Mouse (Mus musculus) thymus, adult 2 months (tissue): Measurements from ENCODE around the gene Mfsd13b. TPM values are rescaled to one million over a fixed set of nuclear protein-coding genes. Genes with fewer than 3 reads are reported as not detected.
A peak's percentile ranks its signal among the peaks of the same experiment; 100 is the strongest.

Experiments used
- DNase-seq: peaks from one replicate; pipeline ENCODE4 v3.0.0; 2021
- H3K27ac ChIP-seq: fragments of 200-500 bp; 2 replicates; pipeline ENCODE4 v1.5.1; 2012; ENCODE audit warnings: low read length, control low read depth; ENCODE audit not compliant: control insufficient read depth, insufficient read depth
- H3K27me3 ChIP-seq: fragments of 200-500 bp; 2 replicates; pipeline ENCODE4 v1.6.1; 2012; ENCODE audit warnings: mild to moderate bottlenecking, low read length, moderate library complexity, mixed read lengths; ENCODE audit not compliant: control insufficient read depth, insufficient read depth
- H3K36me3 ChIP-seq: fragments of 200-500 bp; 2 replicates; pipeline ENCODE4 v1.6.1; 2012; ENCODE audit warnings: mild to moderate bottlenecking, low read length, moderate library complexity; ENCODE audit not compliant: control insufficient read depth, insufficient read depth
- H3K4me1 ChIP-seq: fragments of 200-500 bp; replicated peaks from 2 replicates; pipeline ENCODE4 v1.6.1; 2012; ENCODE audit warnings: low read length; ENCODE audit not compliant: control insufficient read depth, insufficient read depth
- H3K4me3 ChIP-seq: fragments of 200-500 bp; 2 replicates; pipeline ENCODE4 v1.5.1; 2012; ENCODE audit warnings: mild to moderate bottlenecking, low read length, control low read depth, moderate library complexity; ENCODE audit not compliant: control insufficient read depth, insufficient read depth
- CTCF ChIP-seq: fragments of 200-500 bp; IDR thresholded peaks from 2 replicates; pipeline ENCODE4 v1.5.1; 2012; ENCODE audit warnings: mild to moderate bottlenecking, control low read depth, low read length, moderate library complexity, borderline replicate concordance; ENCODE audit not compliant: control insufficient read depth, poor library complexity, insufficient read depth; ENCODE audit errors: extremely low read depth
- POLR2A ChIP-seq: fragments of 200-500 bp; IDR thresholded peaks from 2 replicates; pipeline ENCODE4 v1.6.1; 2012; ENCODE audit warnings: mild to moderate bottlenecking, low read length, control low read depth, moderate library complexity; ENCODE audit not compliant: control insufficient read depth, poor library complexity, insufficient read depth; ENCODE audit errors: extremely low read depth
- WGBS: fragments of 180-500 bp; shearing (Covaris S2); methylation state at CpG from one replicate; pipeline ENCODE4 v1.1.7; 2018; 5-methylcytosine and 5-hydroxymethylcytosine counted together
- polyA plus RNA-seq: library from polyadenylated mRNA; depleted of rRNA; stranded (reverse); fragments of >200 nt; gene quantifications from 2 replicates; pipeline ENCODE4 v1.2.3, GENCODE M21; 2012; rRNA removed

Gene Mfsd13b
- polyA plus RNA-seq: 0.13 and 0.16 TPM in 2 replicates

DNA sequence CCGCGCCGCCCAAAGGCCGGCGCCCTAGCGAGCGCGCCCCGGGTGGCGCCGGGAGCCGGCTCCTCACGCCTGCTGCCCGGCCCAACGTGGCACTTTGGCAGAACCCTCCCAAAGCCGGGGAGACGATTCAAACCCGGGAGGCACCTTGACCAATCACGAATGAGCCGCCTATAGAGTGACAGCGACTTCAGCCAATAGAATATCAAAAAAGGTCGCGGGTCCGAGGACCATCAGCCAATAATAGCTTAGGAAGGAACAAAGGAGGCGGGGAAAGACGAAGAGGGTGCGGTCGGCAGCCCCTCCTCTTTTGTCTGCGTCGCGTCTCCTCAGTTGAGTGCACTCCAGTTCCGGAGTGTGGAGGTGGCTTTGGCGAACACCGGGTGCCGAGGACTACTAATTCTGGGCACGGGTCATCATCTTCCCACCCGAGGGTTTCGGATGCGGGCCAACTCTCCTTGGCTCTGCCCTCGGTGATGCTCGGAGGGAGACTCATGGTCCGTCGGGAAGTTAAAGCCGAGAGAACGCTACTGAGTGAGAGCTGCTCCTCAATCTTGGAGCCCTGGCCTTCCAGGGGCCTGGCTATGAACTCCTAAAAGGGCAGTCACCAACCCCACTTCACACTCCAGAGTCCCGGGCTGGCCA, at the start of gene Mfsd13b, which contains the start of gene Cdr2:
Gene Mfsd13b, plus strand, starts transcription at position 310 of the 642 bp plus-strand sequence.
Gene Cdr2, minus strand, starts transcription at position 113 of the 642 bp plus-strand sequence.
- under 1% methylated on average over 46 of the region's 46 CpGs for WGBS
- H3K4me1 ChIP-seq: peaks cover 5% of the 10 kb centered on the region; the same call in 1 of the 2 replicates
- peak; percentile 97 for DNase-seq
- TF ChIP-seq POLR2A: peak; percentile 95
- 0 out of 2 replicates have a peak, but pooled peaks have one; percentile 11 for TF ChIP-seq CTCF
- peak within 1 kb of the TSS; percentile 92 for H3K4me3 ChIP-seq
- H3K36me3 ChIP-seq: no peaks in the 10 kb centered on the region
- H3K27me3 ChIP-seq: no peaks in the 10 kb centered on the region
- H3K27ac ChIP-seq: peak within 1 kb of the TSS; percentile 35; the same call in 1 of the 2 replicates

DNA sequence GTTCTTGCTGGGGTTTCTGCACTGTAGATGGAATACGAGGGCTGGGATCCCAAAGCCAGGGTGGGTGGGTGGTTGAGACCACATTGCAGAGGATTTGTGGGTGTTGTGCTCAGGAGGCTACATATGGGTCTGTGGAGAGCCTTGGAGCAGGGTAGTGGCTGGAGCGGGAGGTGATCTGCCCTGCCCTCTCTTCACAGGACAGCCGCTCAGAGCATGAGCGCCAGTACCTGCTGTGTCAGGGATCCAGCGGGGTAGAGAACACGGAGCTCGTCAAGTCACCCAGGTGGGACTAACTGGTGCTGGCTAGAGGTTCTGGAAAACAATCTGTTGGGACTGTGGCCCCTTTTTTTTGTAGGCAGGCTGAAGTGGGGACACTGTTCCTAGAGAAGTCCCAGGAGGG, 49.2 kb upstream of the Mfsd13b start:
- Histone ChIP-seq H3K27me3 (no peaks in the 10 kb centered on the region), H3K4me3 (no peak overlapping the region), H3K27ac (no peak overlapping the region), H3K4me1 (no peaks in the 10 kb centered on the region), H3K36me3 (peaks cover 13% of the 10 kb centered on the region)
- no peak for TF ChIP-seq POLR2A
- TF ChIP-seq CTCF: no peak
- WGBS: 97% methylated on average over 7 of the region's 7 CpGs
- no peak for DNase-seq

DNA sequence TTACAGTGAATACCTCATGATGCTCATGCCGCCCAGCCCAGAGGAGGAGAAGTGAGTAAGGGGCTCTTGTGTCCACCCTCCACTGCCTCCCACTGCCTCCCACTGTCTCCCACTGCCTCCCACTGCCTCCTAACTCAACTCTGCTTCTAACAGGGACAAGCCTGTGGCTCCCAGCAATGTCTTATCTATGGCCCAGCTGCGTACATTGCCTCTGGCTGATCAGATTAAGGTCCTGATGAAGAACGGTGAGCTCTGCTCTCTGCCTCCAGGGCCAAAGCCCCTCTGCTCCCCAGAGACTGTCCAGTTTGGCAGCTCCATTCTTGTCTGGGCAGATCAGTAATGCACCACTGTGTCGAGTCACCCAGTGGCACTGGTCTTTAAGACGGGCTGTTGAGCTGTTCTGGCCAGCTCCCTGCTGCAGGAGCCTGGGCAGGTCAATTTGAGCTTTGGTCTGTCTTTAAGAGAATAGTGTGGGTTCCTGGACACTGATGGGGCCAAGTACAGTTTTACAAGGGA, 48.6 kb upstream of the Mfsd13b start:
- 94% methylated on average over 5 of the region's 5 CpGs for WGBS
- H3K27ac ChIP-seq: no peak overlapping the region
- H3K36me3 ChIP-seq: peaks cover 13% of the 10 kb centered on the region
- H3K4me1 ChIP-seq: no peaks in the 10 kb centered on the region
- no peak overlapping the region for H3K4me3 ChIP-seq
- no peaks in the 10 kb centered on the region for H3K27me3 ChIP-seq
- TF ChIP-seq CTCF (no peak), POLR2A (no peak)
- DNase-seq: no peak

DNA sequence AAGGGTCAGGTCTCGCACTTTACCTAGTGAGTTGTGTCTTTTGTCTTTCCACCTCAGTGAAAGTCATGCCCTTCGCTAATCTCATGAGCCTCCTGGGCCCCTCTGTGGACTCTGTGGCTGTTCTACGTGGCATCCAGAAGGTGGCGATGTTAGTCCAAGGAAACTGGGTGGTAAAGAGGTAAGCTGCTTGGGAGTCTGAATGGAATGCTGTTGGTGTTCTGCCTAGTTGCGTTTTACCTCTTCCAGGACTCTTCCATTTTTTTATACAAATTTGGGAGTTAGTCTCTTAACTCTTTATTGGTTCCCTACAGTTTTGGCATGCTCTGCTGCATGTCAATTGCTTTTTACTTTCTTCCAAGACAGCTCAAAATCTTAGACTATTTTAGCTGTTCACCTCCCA, 47.6 kb upstream of the Mfsd13b start:
- TF ChIP-seq POLR2A: no peak
- TF ChIP-seq CTCF: peak; percentile 48; the same call in 1 of the 2 replicates
- no peaks in the 10 kb centered on the region for H3K27me3 ChIP-seq
- H3K36me3 ChIP-seq: peaks cover 13% of the 10 kb centered on the region; the same call in 1 of the 2 replicates
- H3K4me3 ChIP-seq: no peak overlapping the region
- no peak overlapping the region for H3K27ac ChIP-seq
- H3K4me1 ChIP-seq: no peaks in the 10 kb centered on the region
- WGBS: 66% methylated on average over 5 of the region's 5 CpGs
- DNase-seq: peak; percentile 62

- Histone ChIP-seq H3K4me3 (no peak overlapping the region), H3K4me1 (no peaks in the 10 kb centered on the region), H3K36me3 (peaks cover 21% of the 10 kb centered on the region; the same call in 1 of the 2 replicates), H3K27me3 (no peaks in the 10 kb centered on the region), H3K27ac (no peak overlapping the region)
- 96% methylated on average over 4 of the region's 4 CpGs for WGBS
- TF ChIP-seq POLR2A (no peak), CTCF (no peak)
- DNase-seq: no peak
Measured at GRCm38 (mm10) chr7:120936522-120936921, 45.8 kb upstream of the Mfsd13b start.

GRCm38 (mm10) chr7:120938206-120938605, 44.1 kb upstream of the Mfsd13b start:
- DNase-seq: no peak
- H3K4me3 ChIP-seq: no peak overlapping the region
- no peak for TF ChIP-seq POLR2A
- no peak for TF ChIP-seq CTCF
- H3K36me3 ChIP-seq: peaks cover 21% of the 10 kb centered on the region; the same call in 1 of the 2 replicates
- 97% methylated on average over 9 of the region's 9 CpGs for WGBS
- no peaks in the 10 kb centered on the region for H3K4me1 ChIP-seq
- H3K27me3 ChIP-seq: no peaks in the 10 kb centered on the region
- no peak overlapping the region for H3K27ac ChIP-seq

DNA sequence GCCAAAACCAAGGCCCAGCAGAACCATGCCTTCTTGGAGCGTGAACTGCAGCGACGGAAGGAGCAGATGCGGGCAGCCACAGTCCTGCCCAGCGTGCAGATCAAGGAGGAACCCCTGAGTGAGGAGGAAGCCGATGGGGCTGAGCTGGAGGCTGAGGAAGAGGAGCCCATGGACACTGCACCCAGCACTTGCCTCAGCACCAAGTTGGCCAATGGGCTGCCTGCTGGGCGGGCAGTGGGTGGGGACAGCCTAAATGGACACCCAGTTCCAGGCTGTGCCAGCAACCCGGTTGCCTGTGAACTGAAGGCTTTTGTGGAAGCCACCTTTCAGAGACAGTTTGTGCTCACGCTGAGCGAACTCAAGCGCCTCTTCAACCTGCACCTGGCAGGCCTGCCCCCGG, 42.0 kb upstream of the Mfsd13b start:
- H3K36me3 ChIP-seq: peaks cover 27% of the 10 kb centered on the region; the same call in 1 of the 2 replicates

More for the DNA sequence above, 42.0 kb upstream of the Mfsd13b start:
- Histone ChIP-seq H3K27ac (no peak overlapping the region), H3K27me3 (no peaks in the 10 kb centered on the region), H3K4me3 (no peak overlapping the region), H3K4me1 (no peaks in the 10 kb centered on the region)
- WGBS: 98% methylated on average over 12 of the region's 12 CpGs
- TF ChIP-seq POLR2A: no peak
- TF ChIP-seq CTCF: no peak
- DNase-seq: no peak
